Mouse (Mus musculus) heart, postnatal 0 days (tissue): ENCODE data around the gene Jph3.

ENCODE experiments used
- CTCF ChIP-seq: IDR thresholded peaks from 2 replicates; pipeline ENCODE4 v1.5.1; 2016; ENCODE audit warnings: antibody characterized with exemption, control low read depth, low read depth
- EP300 ChIP-seq: IDR thresholded peaks from 2 replicates; pipeline ENCODE4 v1.6.1; 2016; ENCODE audit warnings: antibody characterized with exemption, low read depth

DNA sequence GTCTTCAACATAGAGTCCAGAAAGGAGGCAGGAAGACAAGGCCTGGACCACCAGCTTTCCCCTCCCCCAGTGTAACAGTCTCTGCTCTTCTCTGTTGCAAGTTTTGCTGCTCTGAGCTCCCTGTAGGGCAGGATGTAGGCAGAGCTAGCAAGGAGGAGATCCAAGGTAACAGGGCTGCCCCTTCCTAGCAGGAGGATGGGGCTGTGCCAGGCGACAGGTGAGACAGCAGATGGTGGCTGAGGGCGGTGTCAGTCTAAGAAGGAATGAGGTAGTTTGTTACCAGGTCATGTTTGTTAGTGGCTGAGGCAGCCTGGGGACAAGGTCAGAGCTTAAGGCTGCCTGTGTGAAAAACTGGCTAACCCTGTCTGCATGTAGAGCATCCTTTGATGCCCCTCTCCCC lies 29.5 kb upstream of the Jph3 start:
- TF ChIP-seq EP300 (no peak), CTCF (no peak)
